Mouse (Mus musculus) heart, embryonic 14.5 days (tissue): ENCODE data around the gene 4930503B20Rik. TPM values are rescaled to one million over a fixed set of nuclear protein-coding genes. Genes with fewer than 3 reads are reported as not detected.
A peak's percentile ranks its signal among the peaks of the same experiment; 100 is the strongest.

Source experiments
- ATAC-seq: fragments of 200-750 bp; cut with Nextera tagmentation; 2 replicates; pipeline ENCODE4 v1.8.0; 2017; ENCODE audit warnings: low read depth, moderate TSS enrichment; ENCODE audit not compliant: insufficient number of reproducible peaks, insufficient read depth, low FRiP score
- H3K27ac ChIP-seq, 2 experiments: fragments of 200-500 bp in 1 of 2; fragments of 300-500 bp in 1 of 2; sonication (generic) in 1 of 2; replicated peaks in 1 of 2; 2 replicates each; pipeline ENCODE4 v1.5.1; 2012 to 2014; ENCODE audit warnings: low read depth in 2 of 2, low read length in 2 of 2, control low read depth in 1 of 2, mild to moderate bottlenecking in 1 of 2, mixed read lengths in 1 of 2; ENCODE audit not compliant: control insufficient read depth in 1 of 2, insufficient read depth in 1 of 2
- H3K27me3 ChIP-seq: fragments of 300-500 bp; sonication (generic); 2 replicates; pipeline ENCODE4 v1.6.1; 2014; ENCODE audit warnings: mild to moderate bottlenecking, low read length, control low read depth; ENCODE audit not compliant: control insufficient read depth, insufficient read depth
- H3K36me3 ChIP-seq: fragments of 300-500 bp; sonication (generic); 2 replicates; pipeline ENCODE4 v1.6.1; 2014; ENCODE audit warnings: mild to moderate bottlenecking, control low read depth, low read length, mixed read lengths; ENCODE audit not compliant: control insufficient read depth, insufficient read depth
- H3K4me1 ChIP-seq, 2 experiments: fragments of 200-500 bp in 1 of 2; fragments of 300-500 bp in 1 of 2; sonication (generic) in 1 of 2; 2 replicates each; pipeline ENCODE4 v1.6.1; 2012 to 2014; ENCODE audit warnings: low read length in 2 of 2, control low read depth in 1 of 2, mixed read lengths in 1 of 2; ENCODE audit not compliant: control insufficient read depth in 2 of 2, insufficient read depth in 2 of 2
- H3K4me2 ChIP-seq: fragments of 300-500 bp; sonication (generic); 2 replicates; pipeline ENCODE4 v1.6.1; 2014; ENCODE audit warnings: mild to moderate bottlenecking, low read length
- H3K4me3 ChIP-seq, 2 experiments: fragments of 200-500 bp in 1 of 2; fragments of 300-500 bp in 1 of 2; sonication (generic) in 1 of 2; 2 replicates each; pipeline ENCODE4 v1.5.1; 2012 to 2014; ENCODE audit warnings: low read length in 2 of 2, mild to moderate bottlenecking in 2 of 2, control low read depth in 1 of 2, low read depth in 1 of 2, moderate library complexity in 1 of 2; ENCODE audit not compliant: control insufficient read depth in 1 of 2, insufficient read depth in 1 of 2
- H3K9ac ChIP-seq: fragments of 300-500 bp; sonication (generic); 2 replicates; pipeline ENCODE4 v1.6.1; 2014; ENCODE audit warnings: mild to moderate bottlenecking, low read length
- H3K9me3 ChIP-seq: fragments of 300-500 bp; sonication (generic); 2 replicates; pipeline ENCODE4 v1.6.1; 2016; ENCODE audit warnings: low read length, control low read depth; ENCODE audit not compliant: control insufficient read depth
- WGBS: fragments of 180-500 bp; shearing (Covaris S2); extraction: QIAGEN DNeasy Blood & Tissue Kit; methylation state at CpG from one replicate; pipeline ENCODE4 v1.1.7; 2014; 5-methylcytosine and 5-hydroxymethylcytosine counted together
- polyA plus RNA-seq: library from polyadenylated mRNA; unstranded; fragments of >200 nt; fragmentation: Nextera tagmentation; extraction: Ambion mirVana; gene quantifications from 2 replicates; pipeline ENCODE4 v1.2.1, GENCODE M21; 2014

4930503B20Rik gene
- polyA plus RNA-seq, 1 experiment from 2014 or later, result not detected

DNA sequence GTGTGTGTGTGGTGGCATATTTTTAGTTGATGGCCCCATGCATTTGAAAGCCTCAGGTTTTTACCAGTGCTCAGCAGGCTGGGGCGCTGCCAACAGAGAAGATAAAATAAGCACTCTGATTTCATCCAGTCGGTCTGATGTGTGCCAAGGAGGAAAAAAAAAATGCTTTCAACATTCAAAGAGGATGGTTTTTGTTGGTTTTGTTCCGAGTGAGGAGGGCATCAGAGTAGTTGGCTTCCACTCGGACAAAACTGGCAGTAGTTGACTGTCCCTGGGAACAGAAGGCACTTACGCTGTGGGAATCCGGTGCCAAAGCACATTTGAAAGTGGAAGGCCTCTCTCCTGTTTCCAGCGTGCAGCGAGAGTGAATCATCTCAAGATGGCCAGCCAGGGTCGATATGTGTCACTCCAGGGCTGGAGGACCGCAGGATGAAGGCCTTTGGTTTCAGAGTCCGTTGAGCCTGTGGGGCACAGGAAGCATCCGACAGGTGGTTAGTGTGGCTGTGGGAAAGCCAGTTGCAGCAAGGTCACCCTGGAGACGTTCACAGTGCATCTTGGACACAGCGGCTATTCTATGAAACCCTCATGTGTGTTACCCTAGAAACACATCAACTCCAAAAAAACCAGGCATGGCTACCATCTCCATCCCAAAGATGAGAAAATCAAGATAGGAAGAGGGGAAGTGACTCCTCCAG is 30.4 kb downstream of the 4930503B20Rik start:
- Histone ChIP-seq H3K9ac (no peak overlapping the region), H3K9me3 (no peaks in the 10 kb centered on the region), H3K27ac (peak overlapping the region; percentile 9 to 75), H3K4me1 (peaks cover 11 to 13% of the 10 kb centered on the region in 2 experiments; a peak in 3 of 4 replicates), H3K27me3 (no peaks in the 10 kb centered on the region), H3K4me2 (peak overlapping the region; percentile 18; the same call in 1 of the 2 replicates), H3K36me3 (no peaks in the 10 kb centered on the region), H3K4me3 (no peak overlapping the region)
- 60% methylated on average over 14 of the region's 14 CpGs for WGBS
- no peak for ATAC-seq

DNA sequence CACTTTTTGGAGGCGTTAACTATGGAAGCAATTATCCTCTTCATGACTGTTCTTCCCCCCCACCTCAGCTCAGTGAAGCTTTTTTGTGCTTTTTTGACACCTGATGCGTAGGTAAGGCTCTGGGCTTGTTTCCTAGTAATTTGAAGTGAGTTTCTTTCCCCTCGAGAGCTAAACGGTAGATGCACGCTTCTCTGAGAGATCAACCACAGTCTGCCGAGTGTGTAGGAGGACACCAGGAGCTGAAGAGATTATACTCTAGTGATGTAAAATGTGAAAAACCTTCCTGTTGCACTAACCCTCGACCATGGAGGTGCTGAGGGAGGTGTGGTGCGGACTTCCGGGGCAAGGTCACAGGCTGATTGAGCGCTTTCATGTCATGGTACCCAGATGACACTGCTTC is 31.0 kb downstream of the 4930503B20Rik start:
- no peaks in the 10 kb centered on the region for H3K36me3 ChIP-seq
- H3K9me3 ChIP-seq, result no peaks in the 10 kb centered on the region
- no peak overlapping the region for H3K9ac ChIP-seq
- H3K4me2 ChIP-seq, result 0 out of 2 replicates have a peak overlapping the region, but pooled peaks have one; percentile 18
- no peaks in the 10 kb centered on the region for H3K27me3 ChIP-seq
- ATAC-seq, result no peak
- WGBS, result 70% methylated on average over 10 of the region's 10 CpGs
- H3K4me1 ChIP-seq, result peaks cover 11 to 13% of the 10 kb centered on the region in 2 experiments; a peak in 3 of 4 replicates
- no peak overlapping the region for H3K4me3 ChIP-seq
- peak overlapping the region; percentile 9 to 75 for H3K27ac ChIP-seq

DNA sequence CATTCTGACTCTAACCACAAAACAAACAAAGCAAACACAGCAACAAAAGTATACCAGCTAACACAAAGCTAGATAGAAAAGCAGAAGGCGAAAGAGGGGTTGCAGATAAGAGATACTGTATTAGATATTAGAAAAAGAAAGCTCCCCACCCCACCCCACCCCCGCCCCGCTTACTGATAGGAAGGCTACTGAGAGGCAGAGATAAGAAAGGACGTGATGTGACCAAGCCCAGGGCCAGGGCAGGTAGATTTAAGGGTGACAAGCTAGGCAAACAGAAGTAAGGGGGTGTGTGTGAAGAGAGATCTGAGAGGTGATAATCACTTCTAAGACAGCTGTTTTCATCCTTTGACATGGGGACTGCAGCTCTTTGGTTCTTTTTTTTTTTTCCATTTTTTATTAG is 32.8 kb downstream of the 4930503B20Rik start:
- no peaks in the 10 kb centered on the region for H3K27me3 ChIP-seq
- no peak overlapping the region for H3K4me3 ChIP-seq
- H3K9ac ChIP-seq, result no peak overlapping the region
- H3K4me2 ChIP-seq, result no peak overlapping the region
- no peaks in the 10 kb centered on the region for H3K36me3 ChIP-seq
- H3K4me1 ChIP-seq, result peaks cover 11 to 13% of the 10 kb centered on the region in 2 experiments; a peak in 3 of 4 replicates
- no peaks in the 10 kb centered on the region for H3K9me3 ChIP-seq
- WGBS, result 55% methylated on average over 4 of the region's 4 CpGs
- H3K27ac ChIP-seq, result no peak overlapping the region
- ATAC-seq, result no peak

DNA sequence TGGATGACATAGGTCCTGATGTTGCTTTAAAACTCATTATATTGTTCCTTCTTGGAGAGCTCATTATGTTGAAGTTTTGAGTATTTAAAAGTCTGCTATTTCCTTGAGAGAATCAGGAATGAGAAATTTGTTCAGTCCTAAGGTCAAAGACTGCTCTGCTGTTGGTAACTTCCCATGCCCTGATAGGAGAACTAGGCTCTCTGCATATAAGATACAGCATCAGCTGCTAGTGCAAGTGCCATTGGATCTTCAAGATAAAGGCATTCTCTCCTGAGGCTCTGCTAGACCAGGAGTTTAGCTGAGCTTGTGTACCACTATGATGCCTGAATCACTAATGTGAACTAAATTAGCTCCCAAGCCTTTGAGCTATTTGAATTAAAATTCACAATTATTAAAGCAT is 33.2 kb downstream of the 4930503B20Rik start:
- ATAC-seq, result no peak
- H3K9me3 ChIP-seq, result no peaks in the 10 kb centered on the region

DNA sequence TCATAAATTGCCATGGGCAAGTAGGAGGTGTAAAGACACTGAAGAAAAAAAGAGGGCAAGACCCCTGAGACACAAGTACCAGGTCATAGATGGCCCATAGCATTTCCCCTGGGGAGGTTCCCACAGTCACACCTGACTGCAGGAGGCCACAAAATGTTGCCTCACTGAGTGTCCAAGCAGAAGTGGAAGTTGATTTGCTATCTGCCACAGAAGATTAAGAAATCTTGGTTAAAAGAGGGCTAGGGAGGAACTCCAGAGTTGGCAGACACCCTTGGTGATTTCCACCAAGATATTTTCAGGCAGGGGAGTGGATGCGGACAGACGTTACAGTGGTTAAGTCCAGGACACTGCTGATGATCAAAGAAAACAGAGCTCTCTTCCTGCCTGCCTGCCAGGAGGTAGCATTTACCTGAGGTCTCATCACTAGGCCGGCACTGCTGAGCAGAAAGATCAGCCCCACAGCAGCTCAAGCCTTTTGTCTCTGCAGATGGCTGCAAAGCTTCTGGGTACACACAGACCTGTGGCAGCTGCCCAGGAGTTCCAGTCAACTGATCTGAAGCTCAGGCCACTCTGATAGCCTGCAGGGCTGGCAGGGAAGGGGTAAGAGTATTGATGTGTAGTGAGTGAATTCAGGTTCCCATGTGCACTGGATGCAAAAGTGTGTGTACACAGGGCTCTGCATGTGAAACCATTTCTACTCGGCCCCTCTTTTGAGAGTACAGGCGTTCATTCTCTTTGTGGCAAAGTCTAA is 34.4 kb downstream of the 4930503B20Rik start:
- H3K27me3 ChIP-seq, result no peaks in the 10 kb centered on the region
- H3K4me1 ChIP-seq, result peaks cover 11 to 13% of the 10 kb centered on the region in 2 experiments; a peak in 3 of 4 replicates
- H3K36me3 ChIP-seq, result no peaks in the 10 kb centered on the region
- WGBS, result 68% methylated on average over 5 of the region's 5 CpGs
- no peak overlapping the region for H3K27ac ChIP-seq
- no peak overlapping the region for H3K9ac ChIP-seq
- no peak overlapping the region for H3K4me2 ChIP-seq
- no peak overlapping the region for H3K4me3 ChIP-seq
- no peak for ATAC-seq
- no peaks in the 10 kb centered on the region for H3K9me3 ChIP-seq

More for the DNA sequence above, 33.2 kb downstream of the 4930503B20Rik start:
- Histone ChIP-seq H3K4me2 (no peak overlapping the region), H3K4me3 (no peak overlapping the region), H3K36me3 (no peaks in the 10 kb centered on the region), H3K4me1 (peaks cover 11 to 13% of the 10 kb centered on the region in 2 experiments; a peak in 3 of 4 replicates), H3K27ac (no peak overlapping the region), H3K9ac (no peak overlapping the region), H3K27me3 (no peaks in the 10 kb centered on the region)

DNA sequence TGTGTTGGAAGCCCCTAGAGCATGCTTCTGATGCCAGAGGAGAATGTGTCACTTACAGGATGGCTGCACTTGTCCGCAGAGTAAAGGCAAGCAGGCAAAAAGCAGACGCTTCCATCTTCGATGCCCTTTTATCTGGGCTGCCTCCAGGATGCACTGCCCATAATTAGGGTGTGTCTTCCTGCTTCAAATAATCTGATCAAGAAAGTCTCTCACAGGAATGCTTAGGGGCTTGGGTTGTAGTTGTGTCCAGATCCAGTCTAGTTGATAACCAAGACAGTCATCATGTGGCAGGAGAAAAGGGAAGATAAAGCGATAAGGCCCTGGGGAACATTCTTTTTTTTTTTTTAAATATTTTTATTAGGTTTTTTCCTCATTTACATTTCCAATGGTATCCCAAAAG is 35.6 kb downstream of the 4930503B20Rik start, which contains the start of gene Dnase2b:
Gene Dnase2b, minus strand, starts transcription at position 101 of the 400 bp plus-strand sequence.
- no peak for ATAC-seq
- H3K9me3 ChIP-seq, result no peaks in the 10 kb centered on the region
- 85% methylated on average over 4 of the region's 4 CpGs for WGBS
- H3K27ac ChIP-seq, result no peak within 1 kb of the TSS
- no peak within 1 kb of the TSS for H3K9ac ChIP-seq
- H3K36me3 ChIP-seq, result no peaks in the 10 kb centered on the region
- no peak within 1 kb of the TSS for H3K4me3 ChIP-seq
- H3K27me3 ChIP-seq, result no peaks in the 10 kb centered on the region
- H3K4me2 ChIP-seq, result no peak within 1 kb of the TSS
- H3K4me1 ChIP-seq, result peaks cover 4 to 8% of the 10 kb centered on the region in 2 experiments; a peak in 3 of 4 replicates

DNA sequence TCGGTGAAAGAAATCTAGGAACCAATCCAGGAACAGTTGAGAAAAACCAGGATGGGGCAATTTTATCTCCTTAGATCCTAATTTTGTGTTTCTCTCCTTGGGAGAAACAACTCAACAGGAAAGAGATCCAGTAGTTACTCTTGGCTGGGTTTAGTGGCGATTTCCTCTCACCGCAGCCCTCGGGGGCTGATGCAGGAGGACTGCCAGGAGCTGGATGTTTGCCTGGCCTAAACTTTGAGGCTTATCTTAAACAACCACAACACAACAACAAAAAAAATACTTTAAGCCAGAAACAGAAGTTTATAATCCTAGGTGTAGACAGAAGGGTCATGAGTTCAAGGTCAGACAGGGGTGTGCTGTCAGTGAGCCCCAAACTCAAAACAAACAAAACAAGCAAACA is 39.3 kb downstream of the 4930503B20Rik start:
- 62% methylated on average over 4 of the region's 4 CpGs for WGBS
- Histone ChIP-seq H3K9ac (no peak overlapping the region), H3K4me3 (no peak overlapping the region), H3K4me2 (no peak overlapping the region), H3K27me3 (no peaks in the 10 kb centered on the region), H3K27ac (no peak overlapping the region; a peak in 1 of 4 replicates), H3K9me3 (no peaks in the 10 kb centered on the region), H3K36me3 (no peaks in the 10 kb centered on the region), H3K4me1 (no peaks in the 10 kb centered on the region; a peak in 1 of 4 replicates)
- ATAC-seq, result no peak
